Mouse (Mus musculus): ENCODE measurements around the gene 2410131K14Rik. TPM values are rescaled to one million over a fixed set of nuclear protein-coding genes. Genes with fewer than 3 reads are reported as not detected.

2410131K14Rik gene
- total RNA-seq, 2 experiments from 2014 or later: 6.3 to 9.0 TPM

GRCm38 (mm10) chr5:118304970-118305618, 60.1 kb downstream of the 2410131K14Rik start:
- DNase-seq (ENCODE audit: low spot score in 2 of 2): no peak

DNA sequence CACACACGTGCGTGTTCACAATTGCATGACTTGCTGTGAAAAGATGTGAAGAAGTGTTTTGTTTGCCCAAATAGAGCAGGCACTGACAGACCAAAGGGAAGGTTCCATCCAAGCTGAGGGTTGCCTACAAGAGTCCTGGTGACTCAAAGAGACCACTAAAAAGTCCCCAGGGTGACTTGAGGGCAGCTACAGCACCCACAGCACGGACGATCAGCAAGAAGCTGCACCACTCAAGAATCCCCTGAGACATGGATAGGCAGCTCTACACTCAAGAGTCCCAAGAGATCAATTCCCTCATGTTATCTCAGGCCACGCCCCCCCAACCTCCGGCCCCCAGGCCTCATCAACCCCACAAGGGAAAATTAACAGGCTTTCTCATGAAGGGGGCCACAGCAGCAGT, 65.4 kb downstream of the 2410131K14Rik start:
- DNase-seq (ENCODE audit: low spot score in 2 of 2): no peak

DNA sequence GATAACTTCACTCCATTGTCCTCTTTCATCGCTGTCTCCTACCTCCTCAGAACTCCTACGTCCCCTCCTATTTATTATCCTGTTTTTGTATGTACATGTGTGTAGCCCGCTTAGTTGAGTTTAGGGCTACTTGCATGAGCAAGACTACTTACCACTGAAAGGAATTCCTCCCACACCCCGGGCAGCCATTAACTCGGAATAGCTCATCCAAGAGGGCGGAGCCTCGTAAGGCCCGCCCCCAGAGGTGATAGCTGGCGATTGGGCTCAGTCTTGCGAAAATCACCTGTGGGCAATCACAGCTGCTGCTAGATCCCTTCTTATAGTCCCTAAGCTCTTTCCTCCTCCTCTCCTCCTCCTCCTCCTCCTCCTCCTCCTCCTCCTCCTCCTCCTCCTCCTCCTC, 66.2 kb downstream of the 2410131K14Rik start:
- DNase-seq (ENCODE audit: low spot score in 2 of 2): no peak

DNA sequence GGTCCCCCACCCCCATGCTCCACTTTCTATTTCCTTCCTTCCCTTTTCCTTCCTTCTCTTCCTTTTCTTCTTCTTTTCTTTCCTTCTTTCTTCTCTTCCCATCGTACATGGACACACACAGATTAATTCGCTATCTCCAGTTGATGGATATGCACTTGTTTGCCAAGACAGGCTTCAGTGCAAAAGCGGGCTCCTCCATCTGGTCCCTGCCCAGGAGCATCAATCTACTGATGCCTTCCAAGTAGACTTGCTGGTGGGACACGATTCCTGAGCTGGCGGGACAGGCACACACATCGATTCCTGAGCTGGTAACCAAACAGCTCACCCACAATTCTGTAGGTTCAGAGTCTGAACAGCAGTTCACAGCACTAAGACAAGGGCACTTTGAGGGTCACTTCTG, 68.7 kb downstream of the 2410131K14Rik start:
- no peak for DNase-seq (ENCODE audit: low spot score in 2 of 2)

Other genes with a start within 250 kb of the 2410131K14Rik start
- gene Tesc, start 217.5 kb upstream of the 2410131K14Rik start, total RNA-seq (2021): 100 to 1,000 TPM; 149 to 166 TPM
- 10 to 100 TPM; 47.3 to 51.4 TPM for gene Fbxw8, start 89.8 kb upstream of the 2410131K14Rik start, total RNA-seq (2021)
- under 1 TPM in 1 of 2 experiments, not detected in 1; 0.06 TPM for gene Hrk, start 80.6 kb upstream of the 2410131K14Rik start, total RNA-seq (2021)
- 1 to 10 TPM; 3.1 to 5.3 TPM for gene Rnft2, start 111 bp upstream of the 2410131K14Rik start, total RNA-seq (2021)